Mouse (Mus musculus): ENCODE measurements around the gene Abcg8. TPM values are rescaled to one million over a fixed set of nuclear protein-coding genes. Genes with fewer than 3 reads are reported as not detected.

Abcg8 gene
- polyA plus RNA-seq, 1 experiment from 2014 or later: 0.40 TPM

DNA sequence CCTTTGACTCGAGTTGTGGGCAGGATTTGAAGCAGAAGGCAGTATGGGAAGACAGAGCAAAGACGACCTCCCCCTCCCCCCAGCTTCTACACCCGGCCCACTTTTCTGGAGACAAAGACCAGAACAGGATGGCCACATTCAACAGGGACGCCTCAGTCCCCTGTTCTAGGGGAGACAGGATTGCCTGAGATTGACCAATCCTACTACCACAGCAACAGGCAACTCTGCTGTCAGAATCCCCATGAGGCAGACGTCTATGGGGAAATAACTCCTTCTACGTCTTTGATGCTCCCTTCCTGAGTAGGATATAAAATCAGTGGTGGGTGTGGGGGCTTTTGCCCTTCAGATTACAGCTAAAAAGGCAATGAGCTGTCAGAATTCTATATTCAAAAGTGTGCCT, 8.2 kb downstream of the Abcg8 start:
- no peak overlapping the region for H3K4me2 ChIP-seq
- 18% methylated on average over 6 of the region's 6 CpGs for WGBS (ENCODE audit: insufficient replicate concordance)

DNA sequence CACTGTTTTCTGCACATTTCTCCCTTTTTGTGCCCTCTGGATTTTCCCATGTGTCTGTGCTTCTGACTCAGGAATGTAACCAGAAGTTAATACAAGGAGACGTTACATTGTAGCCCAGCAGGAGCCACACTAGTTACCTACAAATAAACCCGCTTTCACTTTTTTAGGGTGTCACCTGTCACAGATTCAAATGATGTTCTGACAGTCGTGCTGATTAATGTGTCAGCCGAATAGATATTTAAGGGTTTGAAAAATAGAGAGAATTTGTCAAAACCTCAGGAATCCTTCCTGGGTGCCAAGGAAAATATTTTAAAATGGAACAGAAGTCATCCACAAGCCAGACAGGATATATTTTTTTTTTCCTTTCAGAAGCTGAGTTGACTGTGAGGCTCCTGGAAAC, 9.2 kb downstream of the Abcg8 start:
- no peak overlapping the region for H3K27ac ChIP-seq
- ATAC-seq (ENCODE audit: low read depth) (no peak), DNase-seq (no peak)
- no peaks in the 10 kb centered on the region for H3K36me3 ChIP-seq
- H3K9ac ChIP-seq: no peak overlapping the region
- no peaks in the 10 kb centered on the region for H3K27me3 ChIP-seq
- no peaks in the 10 kb centered on the region for H3K9me3 ChIP-seq (replicated peaks)
- 65% methylated on average over 4 of the region's 4 CpGs for WGBS (ENCODE audit: insufficient replicate concordance)
- H3K4me2 ChIP-seq: no peak overlapping the region
- H3K4me1 ChIP-seq (replicated peaks): peaks cover 4% of the 10 kb centered on the region
- H3K4me3 ChIP-seq (replicated peaks): no peak overlapping the region

More for the DNA sequence above, 8.2 kb downstream of the Abcg8 start:
- no peak for ATAC-seq (ENCODE audit: low read depth)
- no peaks in the 10 kb centered on the region for H3K9me3 ChIP-seq (replicated peaks)
- no peak for DNase-seq
- no peak overlapping the region for H3K27ac ChIP-seq
- no peak overlapping the region for H3K9ac ChIP-seq
- peaks cover 4% of the 10 kb centered on the region for H3K4me1 ChIP-seq (replicated peaks)
- no peaks in the 10 kb centered on the region for H3K36me3 ChIP-seq
- H3K27me3 ChIP-seq: no peaks in the 10 kb centered on the region
- H3K4me3 ChIP-seq (replicated peaks): no peak overlapping the region

DNA sequence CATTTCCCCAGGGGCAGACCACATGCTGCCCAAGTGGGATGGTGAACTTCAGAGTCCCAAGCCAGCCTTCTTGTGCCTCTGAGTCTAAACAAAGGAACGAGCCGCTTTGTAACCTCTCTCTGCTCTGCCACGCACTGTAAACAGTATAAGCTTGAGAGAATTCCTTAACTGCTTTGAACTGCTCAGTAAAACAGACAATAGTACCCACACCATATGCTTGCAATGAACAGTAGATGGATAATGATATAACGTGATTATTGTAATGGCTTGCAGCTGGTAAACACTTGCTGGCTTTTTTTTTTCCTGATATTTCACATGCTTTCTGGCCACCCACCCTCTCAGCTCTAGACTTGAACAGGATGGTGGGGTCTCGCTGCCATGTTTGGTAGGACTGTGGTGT, 11.9 kb downstream of the Abcg8 start:
- no peak overlapping the region for H3K27ac ChIP-seq
- H3K4me3 ChIP-seq (replicated peaks): no peak overlapping the region
- ATAC-seq (ENCODE audit: low read depth) (no peak), DNase-seq (no peak)
- H3K4me2 ChIP-seq: no peak overlapping the region
- H3K4me1 ChIP-seq (replicated peaks): peaks cover 7% of the 10 kb centered on the region
- H3K9ac ChIP-seq: no peak overlapping the region
- 69% methylated on average over 5 of the region's 5 CpGs for WGBS (ENCODE audit: insufficient replicate concordance)
- no peaks in the 10 kb centered on the region for H3K27me3 ChIP-seq
- H3K36me3 ChIP-seq: no peaks in the 10 kb centered on the region
- no peaks in the 10 kb centered on the region for H3K9me3 ChIP-seq (replicated peaks)

DNA sequence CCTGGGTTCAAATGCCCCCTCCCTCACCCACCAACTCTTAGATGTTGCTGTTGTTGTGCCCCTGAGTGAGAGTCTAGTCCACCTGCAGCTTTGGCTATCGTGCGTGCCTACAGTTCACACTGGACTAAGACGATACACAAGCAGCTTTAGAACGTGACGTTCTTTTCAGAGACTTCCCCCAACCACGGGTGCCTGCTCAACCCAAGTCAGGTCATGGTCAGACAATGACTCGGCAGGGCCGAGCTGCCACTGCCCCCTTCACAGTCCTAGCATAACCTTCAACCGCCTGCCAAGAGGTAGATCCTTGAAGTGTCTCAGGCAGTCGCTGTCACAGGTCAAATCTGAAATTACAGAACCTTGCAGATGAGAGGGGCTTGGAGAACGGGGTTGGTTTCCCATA, 12.7 kb downstream of the Abcg8 start:
- Histone ChIP-seq H3K9me3 (replicated peaks) (no peaks in the 10 kb centered on the region), H3K4me3 (replicated peaks) (no peak overlapping the region), H3K27me3 (no peaks in the 10 kb centered on the region), H3K27ac (no peak overlapping the region), H3K36me3 (no peaks in the 10 kb centered on the region), H3K4me1 (replicated peaks) (0 out of 2 replicates have a peak, but pooled peaks cover 5% of the 10 kb centered on the region), H3K9ac (no peak overlapping the region), H3K4me2 (no peak overlapping the region)
- 50% methylated on average over 11 of the region's 11 CpGs for WGBS (ENCODE audit: insufficient replicate concordance)
- DNase-seq (no peak), ATAC-seq (ENCODE audit: low read depth) (0 out of 2 replicates have a peak, but pooled peaks have one; percentile 7)

DNA sequence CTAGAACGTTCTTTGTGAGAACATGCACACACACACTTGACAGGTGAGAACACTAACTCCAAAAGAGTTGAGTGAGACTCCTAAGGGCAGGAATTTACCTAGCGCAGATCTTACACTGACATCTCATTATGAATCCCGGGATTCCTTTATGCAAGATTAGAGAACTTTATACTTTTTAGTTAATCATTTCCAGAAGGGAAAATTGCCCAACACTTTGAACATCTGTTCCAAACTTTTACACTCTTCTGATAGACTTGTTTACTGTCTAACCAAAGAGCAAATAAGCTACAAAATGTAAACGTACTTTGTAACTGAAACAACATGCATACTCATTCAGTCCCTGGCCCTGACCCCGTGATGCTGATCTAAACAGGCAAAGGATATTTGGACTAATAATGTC, 13.2 kb downstream of the Abcg8 start:
- Histone ChIP-seq H3K36me3 (no peaks in the 10 kb centered on the region), H3K4me2 (no peak overlapping the region), H3K9me3 (replicated peaks) (no peaks in the 10 kb centered on the region), H3K4me1 (replicated peaks) (0 out of 2 replicates have a peak, but pooled peaks cover 6% of the 10 kb centered on the region), H3K27ac (peak overlapping the region; percentile 64), H3K27me3 (no peaks in the 10 kb centered on the region), H3K9ac (no peak overlapping the region), H3K4me3 (replicated peaks) (no peak overlapping the region)
- ATAC-seq (ENCODE audit: low read depth): peak; percentile 56; the same call in 1 of the 2 replicates
- no peak for DNase-seq
- 51% methylated on average over 5 of the region's 5 CpGs for WGBS (ENCODE audit: insufficient replicate concordance)

DNA sequence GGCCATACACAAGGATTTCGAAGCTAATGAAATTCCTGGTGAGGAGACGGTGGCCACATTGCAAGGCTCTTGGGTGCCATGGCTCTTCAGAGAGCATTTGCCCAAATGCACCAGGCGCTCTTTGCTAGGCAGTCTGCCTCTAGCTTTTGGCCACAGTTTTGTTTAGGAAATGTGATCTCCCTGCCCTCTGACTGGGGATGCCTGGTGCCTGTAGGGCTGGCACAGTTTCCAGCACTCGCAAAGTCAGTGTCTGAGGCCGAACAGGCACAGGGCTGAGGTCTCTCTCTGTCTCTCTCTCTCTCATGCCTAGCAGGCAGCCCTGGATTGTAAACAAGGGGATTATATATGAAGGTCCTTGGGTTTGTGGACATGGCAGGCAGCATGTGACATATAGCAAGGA, 14.0 kb downstream of the Abcg8 start:
- Histone ChIP-seq H3K4me2 (no peak overlapping the region), H3K4me1 (replicated peaks) (0 out of 2 replicates have a peak, but pooled peaks cover 8% of the 10 kb centered on the region), H3K9me3 (replicated peaks) (no peaks in the 10 kb centered on the region), H3K4me3 (replicated peaks) (no peak overlapping the region), H3K27me3 (no peaks in the 10 kb centered on the region), H3K27ac (peak overlapping the region; percentile 4; the same call in 1 of the 2 replicates), H3K36me3 (no peaks in the 10 kb centered on the region), H3K9ac (no peak overlapping the region)
- WGBS (ENCODE audit: insufficient replicate concordance): 66% methylated on average over 5 of the region's 5 CpGs
- DNase-seq (no peak), ATAC-seq (ENCODE audit: low read depth) (no peak)

DNA sequence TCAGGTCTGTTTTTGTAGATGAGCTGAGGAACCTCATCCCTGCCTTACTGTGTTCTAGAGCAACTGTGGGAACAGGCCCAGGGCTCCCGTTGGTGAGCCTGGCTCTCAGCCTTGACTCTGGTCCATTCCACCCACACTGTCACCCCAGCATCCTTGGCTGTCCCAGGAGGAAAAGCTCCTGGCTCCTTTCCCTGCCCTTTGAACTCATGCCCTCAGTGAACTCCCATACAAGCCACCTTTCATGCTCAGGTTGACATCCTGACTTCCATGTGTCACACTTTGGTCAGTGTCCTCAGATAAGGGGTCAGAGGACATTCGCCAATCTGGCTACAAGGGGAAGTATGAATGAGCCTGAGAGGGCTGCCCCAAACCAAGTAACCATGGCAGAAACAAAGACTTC, 17.6 kb downstream of the Abcg8 start:
- Histone ChIP-seq H3K4me3 (replicated peaks) (no peak overlapping the region), H3K9ac (no peak overlapping the region), H3K36me3 (no peaks in the 10 kb centered on the region), H3K9me3 (replicated peaks) (no peaks in the 10 kb centered on the region), H3K27me3 (no peaks in the 10 kb centered on the region), H3K4me1 (replicated peaks) (0 out of 2 replicates have a peak, but pooled peaks cover 8% of the 10 kb centered on the region), H3K4me2 (no peak overlapping the region), H3K27ac (no peak overlapping the region)
- no peak for ATAC-seq (ENCODE audit: low read depth)
- no peak for DNase-seq
- 41% methylated on average over 2 of the region's 2 CpGs for WGBS (ENCODE audit: insufficient replicate concordance)

DNA sequence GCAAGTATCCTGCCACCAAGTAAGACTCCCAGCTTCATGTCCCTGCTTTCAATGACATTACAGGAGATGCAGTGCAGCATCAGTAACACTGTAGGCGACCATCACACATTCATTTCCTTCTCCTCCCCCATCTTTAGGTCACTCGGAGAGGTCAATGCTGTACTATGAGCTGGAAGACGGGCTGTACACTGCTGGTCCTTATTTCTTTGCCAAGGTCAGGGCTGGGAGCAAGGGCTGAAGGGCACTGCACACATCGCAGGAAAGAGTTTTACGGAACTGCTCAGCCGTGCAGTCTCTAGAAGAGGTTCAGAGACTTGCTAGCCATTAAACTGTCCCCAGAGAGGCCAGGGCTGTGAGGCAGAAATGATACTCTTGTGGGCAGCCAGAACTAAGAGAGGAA, 20.4 kb downstream of the Abcg8 start:
- H3K9ac ChIP-seq: no peak overlapping the region
- H3K36me3 ChIP-seq: no peaks in the 10 kb centered on the region
- H3K27me3 ChIP-seq: no peaks in the 10 kb centered on the region
- DNase-seq (no peak), ATAC-seq (ENCODE audit: low read depth) (no peak)
- H3K4me3 ChIP-seq (replicated peaks): no peak overlapping the region
- 0 out of 2 replicates have a peak, but pooled peaks cover 17% of the 10 kb centered on the region for H3K4me1 ChIP-seq (replicated peaks)
- no peak overlapping the region for H3K27ac ChIP-seq
- H3K9me3 ChIP-seq (replicated peaks): no peaks in the 10 kb centered on the region
- no peak overlapping the region for H3K4me2 ChIP-seq
- WGBS (ENCODE audit: insufficient replicate concordance): 64% methylated on average over 6 of the region's 6 CpGs

DNA sequence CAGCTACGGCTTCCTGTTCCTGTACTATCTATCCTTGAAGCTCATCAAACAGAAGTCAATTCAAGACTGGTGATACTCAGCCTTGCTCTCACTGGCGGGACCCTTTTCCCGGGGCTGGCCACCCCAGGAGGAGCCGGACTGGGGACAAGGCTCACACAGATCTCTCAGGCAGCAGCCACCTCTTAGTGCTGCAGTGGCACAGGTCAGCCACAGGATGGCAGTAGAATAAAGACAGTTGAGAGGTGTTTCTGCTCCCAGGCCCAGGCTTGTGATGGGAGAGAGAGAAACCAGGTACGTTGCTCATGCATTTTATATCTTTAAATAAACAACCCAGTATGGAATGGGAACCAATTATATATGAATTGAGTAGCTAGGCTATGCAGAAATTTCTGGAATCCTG, 22.6 kb downstream of the Abcg8 start:
- H3K27me3 ChIP-seq: no peaks in the 10 kb centered on the region
- ATAC-seq (ENCODE audit: low read depth): peak; percentile 46
- WGBS (ENCODE audit: insufficient replicate concordance): 33% methylated on average over 5 of the region's 5 CpGs

DNA sequence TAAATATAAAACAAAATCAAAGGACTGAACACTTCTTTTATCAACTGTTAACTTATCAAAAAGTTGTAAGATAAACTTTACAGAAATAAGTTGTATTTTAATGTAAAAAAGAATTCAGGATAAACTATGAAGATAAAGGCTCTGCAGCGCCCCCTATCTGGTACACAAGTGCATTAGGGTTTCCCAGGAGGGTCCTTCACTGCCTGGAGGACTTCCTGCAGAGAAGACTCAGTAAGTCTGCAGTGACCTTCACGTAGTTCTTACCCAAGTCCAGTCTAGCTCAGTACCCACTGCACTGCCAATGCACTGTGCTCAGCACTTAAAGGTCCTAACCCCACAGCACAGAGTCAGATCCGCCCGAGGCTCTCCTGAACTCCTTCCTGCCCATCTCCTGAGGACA, 31.3 kb downstream of the Abcg8 start:
- H3K36me3 ChIP-seq: peaks cover 73% of the 10 kb centered on the region

More for the DNA sequence above, 22.6 kb downstream of the Abcg8 start:
- DNase-seq: peak; percentile 36
- no peak overlapping the region for H3K4me2 ChIP-seq
- H3K27ac ChIP-seq: no peak overlapping the region
- H3K4me1 ChIP-seq (replicated peaks): 0 out of 2 replicates have a peak, but pooled peaks cover 15% of the 10 kb centered on the region
- no peaks in the 10 kb centered on the region for H3K9me3 ChIP-seq (replicated peaks)
- H3K9ac ChIP-seq: no peak overlapping the region
- peaks cover 7% of the 10 kb centered on the region for H3K36me3 ChIP-seq
- no peak overlapping the region for H3K4me3 ChIP-seq (replicated peaks)

DNA sequence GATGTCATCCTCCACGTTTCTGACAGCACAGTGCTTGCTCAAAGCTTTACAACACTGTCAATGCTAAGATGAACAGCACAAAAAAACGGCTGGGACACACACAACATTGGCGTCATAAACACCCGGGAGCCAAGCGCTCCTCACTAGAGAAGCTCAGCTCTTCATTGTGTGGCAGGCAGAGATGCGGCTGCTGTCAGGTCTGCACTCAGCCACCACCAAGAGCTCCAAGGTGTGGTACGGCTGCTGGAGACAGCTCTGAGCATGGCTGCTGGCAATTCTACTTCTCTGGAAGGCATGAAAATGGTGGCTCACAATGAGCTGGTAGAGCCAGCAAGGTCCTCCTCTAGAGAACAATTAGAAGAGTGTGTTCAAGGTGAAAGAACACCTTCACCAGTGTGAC, 32.7 kb downstream of the Abcg8 start:
- Histone ChIP-seq H3K4me1 (replicated peaks) (0 out of 2 replicates have a peak, but pooled peaks cover 3% of the 10 kb centered on the region), H3K4me3 (replicated peaks) (no peak overlapping the region), H3K4me2 (no peak overlapping the region), H3K36me3 (peaks cover 77% of the 10 kb centered on the region), H3K9me3 (replicated peaks) (no peaks in the 10 kb centered on the region), H3K9ac (no peak overlapping the region), H3K27ac (no peak overlapping the region), H3K27me3 (no peaks in the 10 kb centered on the region)
- DNase-seq: no peak
- no peak for ATAC-seq (ENCODE audit: low read depth)
- WGBS (ENCODE audit: insufficient replicate concordance): 78% methylated on average over 7 of the region's 7 CpGs

More for the DNA sequence above, 31.3 kb downstream of the Abcg8 start:
- 0 out of 2 replicates have a peak, but pooled peaks have one; percentile 15 for ATAC-seq (ENCODE audit: low read depth)
- Histone ChIP-seq H3K4me1 (replicated peaks) (0 out of 2 replicates have a peak, but pooled peaks cover 3% of the 10 kb centered on the region), H3K27me3 (no peaks in the 10 kb centered on the region), H3K9ac (no peak overlapping the region), H3K4me3 (replicated peaks) (no peak overlapping the region), H3K27ac (no peak overlapping the region), H3K4me2 (no peak overlapping the region), H3K9me3 (replicated peaks) (no peaks in the 10 kb centered on the region)
- 68% methylated on average over 4 of the region's 4 CpGs for WGBS (ENCODE audit: insufficient replicate concordance)
- no peak for DNase-seq

DNA sequence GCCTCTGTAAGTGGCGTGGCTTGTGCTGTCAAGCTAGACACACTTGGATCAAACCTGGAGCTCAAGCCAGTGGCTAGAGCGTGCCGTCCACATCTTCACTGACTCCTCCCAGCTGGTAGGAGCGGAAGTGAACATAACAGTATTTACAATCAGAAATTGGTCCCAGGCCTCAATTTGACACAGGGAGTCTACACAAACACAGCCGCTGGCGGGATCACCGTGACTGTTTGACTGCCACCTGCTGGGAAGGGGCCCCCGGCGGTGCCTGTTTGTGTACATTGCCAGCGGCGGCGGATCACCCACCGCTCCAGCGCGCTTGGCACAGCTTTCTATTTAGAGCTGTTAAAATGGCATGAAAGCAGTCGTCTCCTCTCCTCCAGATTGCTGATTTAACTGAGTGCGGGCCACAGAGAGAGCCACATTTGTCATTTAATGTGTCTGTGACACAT, 33.3 kb downstream of the Abcg8 start:
- H3K4me3 ChIP-seq (replicated peaks): no peak overlapping the region
- H3K4me1 ChIP-seq (replicated peaks): 0 out of 2 replicates have a peak, but pooled peaks cover 3% of the 10 kb centered on the region
- peaks cover 75% of the 10 kb centered on the region for H3K36me3 ChIP-seq
- no peak for ATAC-seq (ENCODE audit: low read depth)
- 80% methylated on average over 17 of the region's 17 CpGs for WGBS (ENCODE audit: insufficient replicate concordance)
- no peak overlapping the region for H3K9ac ChIP-seq
- no peak overlapping the region for H3K27ac ChIP-seq
- no peak overlapping the region for H3K4me2 ChIP-seq
- no peaks in the 10 kb centered on the region for H3K27me3 ChIP-seq
- H3K9me3 ChIP-seq (replicated peaks): no peaks in the 10 kb centered on the region
- DNase-seq: no peak
